Mouse (Mus musculus) T-helper 1 cell (primary cell): ENCODE measurements around the gene Fam151b.

Source experiments
- in situ Hi-C: fragments of 300-600 bp; cut with MboI, MseI; formaldehyde crosslinking; loops from one replicate; pipeline ENCODE4 v1.15.1; 2025; ENCODE audit warnings: high pct_unique_total_duplicates

Gene Fam151b

DNA sequence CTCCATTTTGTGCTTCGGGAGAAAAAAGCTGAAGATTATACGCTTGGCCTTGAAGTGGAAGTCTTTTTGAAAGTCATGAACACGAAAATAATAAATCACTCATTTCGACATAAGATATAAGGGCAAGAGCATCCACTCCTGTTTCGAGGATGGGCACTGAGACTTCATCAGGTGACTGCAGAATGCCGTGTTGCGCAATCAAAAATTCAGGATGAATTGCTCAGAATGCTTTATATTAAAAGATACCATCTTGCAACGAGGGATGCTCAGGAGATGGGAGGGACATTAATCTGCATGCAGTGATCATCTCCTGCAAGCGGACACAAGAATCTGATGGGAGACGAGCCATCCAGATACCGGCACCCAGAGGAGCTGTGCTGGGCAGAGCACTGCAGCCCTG, 64.2 kb downstream of the Fam151b start:
- in situ Hi-C loops, result no loop called here

DNA sequence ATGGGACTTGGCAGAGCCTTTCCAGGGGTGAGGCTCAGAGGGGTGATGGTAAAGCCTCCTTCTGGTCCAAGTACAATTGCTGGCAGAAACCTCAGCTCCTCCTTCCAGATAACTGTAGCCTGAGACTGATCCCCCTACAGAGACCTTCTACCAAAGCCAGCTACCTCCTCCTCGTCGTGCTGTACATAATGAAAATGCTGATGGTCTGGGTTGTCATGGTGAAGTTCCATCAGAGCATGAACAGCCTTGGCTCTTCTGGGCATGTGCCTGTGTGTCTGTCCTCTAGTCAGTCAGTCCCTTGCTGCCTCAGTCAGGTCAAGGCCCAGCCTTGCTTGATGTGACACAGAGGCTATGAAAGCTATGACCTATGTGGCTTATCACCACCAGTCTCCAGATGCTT, 73.3 kb downstream of the Fam151b start:
- in situ Hi-C loops, result no loop called here

GRCm38 (mm10) chr13:92403496-92403895, 80.3 kb downstream of the Fam151b start:
- in situ Hi-C loops, result no loop called here

DNA sequence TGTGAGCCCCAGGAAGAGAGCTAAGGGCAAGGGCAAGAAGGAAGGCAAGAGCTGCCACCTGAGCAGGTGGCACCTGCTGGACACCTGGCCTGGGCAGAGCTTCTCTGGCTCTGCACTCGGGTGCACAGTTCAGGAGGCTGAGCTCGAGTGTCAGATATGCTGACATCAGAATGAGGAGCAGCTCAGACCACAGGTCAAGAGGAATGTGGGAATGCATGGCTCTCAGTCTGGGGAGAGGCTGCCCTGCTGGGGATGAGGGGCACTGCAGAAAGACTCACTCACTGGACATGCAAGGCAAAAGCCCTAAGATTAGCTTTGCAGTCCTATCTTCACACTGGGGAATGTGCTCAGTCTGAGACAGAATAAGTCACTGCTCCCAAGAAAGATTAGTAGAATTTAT, 81.8 kb downstream of the Fam151b start:
- in situ Hi-C loops, result no loop called here
